Mouse (Mus musculus): Measurements from ENCODE around the gene Cox5a. TPM values are rescaled to one million over a fixed set of nuclear protein-coding genes. Genes with fewer than 3 reads are reported as not detected.

Cox5a gene
- polyA plus RNA-seq, 1 experiment = 135 TPM

- peaks cover 8% of the 10 kb centered on the region for H3K4me1 ChIP-seq (ENCODE audit: control insufficient read depth, insufficient read depth, insufficient read length)
- WGBS = 13% methylated on average over 13 of the region's 13 CpGs
- H3K36me3 ChIP-seq (ENCODE audit: control insufficient read depth, insufficient read depth, low read length) = no peaks in the 10 kb centered on the region
- H3K4me3 ChIP-seq (ENCODE audit: extremely low read depth, insufficient read depth, insufficient read length) = no peak overlapping the region
- H3K27ac ChIP-seq (ENCODE audit: insufficient read depth, low read length) = no peak overlapping the region
- no peak for TF ChIP-seq POLR2A (IDR thresholded peaks at IDR 0.05; ENCODE audit: low read depth, low read length)
- no peak for TF ChIP-seq CTCF (IDR thresholded peaks at IDR 0.05; ENCODE audit: extremely low read depth, insufficient read depth, insufficient read length, insufficient replicate concordance)
- peaks cover 27% of the 10 kb centered on the region for H3K27me3 ChIP-seq (ENCODE audit: control insufficient read depth, insufficient read depth, low read length)
- DNase-seq (ENCODE audit: low read depth in 1 of 2, low spot score in 2 of 2) = no peak
Measured at GRCm38 (mm10) chr9:57501452-57501851, 19.6 kb upstream of the Cox5a start.

- Histone ChIP-seq H3K27me3 (ENCODE audit: control insufficient read depth, insufficient read depth, low read length) (peaks cover 27% of the 10 kb centered on the region), H3K27ac (ENCODE audit: insufficient read depth, low read length) (no peak overlapping the region), H3K4me3 (ENCODE audit: extremely low read depth, insufficient read depth, insufficient read length) (no peak overlapping the region), H3K4me1 (ENCODE audit: control insufficient read depth, insufficient read depth, insufficient read length) (peaks cover 8% of the 10 kb centered on the region), H3K36me3 (ENCODE audit: control insufficient read depth, insufficient read depth, low read length) (no peaks in the 10 kb centered on the region)
- no peak for DNase-seq (ENCODE audit: low read depth in 1 of 2, low spot score in 2 of 2)
- TF ChIP-seq POLR2A (IDR thresholded peaks at IDR 0.05; ENCODE audit: low read depth, low read length) (no peak), CTCF (IDR thresholded peaks at IDR 0.05; ENCODE audit: extremely low read depth, insufficient read depth, insufficient read length, insufficient replicate concordance) (no peak)
- 3% methylated on average over 20 of the region's 20 CpGs for WGBS
Measured at GRCm38 (mm10) chr9:57501861-57502260, 19.2 kb upstream of the Cox5a start.

DNA sequence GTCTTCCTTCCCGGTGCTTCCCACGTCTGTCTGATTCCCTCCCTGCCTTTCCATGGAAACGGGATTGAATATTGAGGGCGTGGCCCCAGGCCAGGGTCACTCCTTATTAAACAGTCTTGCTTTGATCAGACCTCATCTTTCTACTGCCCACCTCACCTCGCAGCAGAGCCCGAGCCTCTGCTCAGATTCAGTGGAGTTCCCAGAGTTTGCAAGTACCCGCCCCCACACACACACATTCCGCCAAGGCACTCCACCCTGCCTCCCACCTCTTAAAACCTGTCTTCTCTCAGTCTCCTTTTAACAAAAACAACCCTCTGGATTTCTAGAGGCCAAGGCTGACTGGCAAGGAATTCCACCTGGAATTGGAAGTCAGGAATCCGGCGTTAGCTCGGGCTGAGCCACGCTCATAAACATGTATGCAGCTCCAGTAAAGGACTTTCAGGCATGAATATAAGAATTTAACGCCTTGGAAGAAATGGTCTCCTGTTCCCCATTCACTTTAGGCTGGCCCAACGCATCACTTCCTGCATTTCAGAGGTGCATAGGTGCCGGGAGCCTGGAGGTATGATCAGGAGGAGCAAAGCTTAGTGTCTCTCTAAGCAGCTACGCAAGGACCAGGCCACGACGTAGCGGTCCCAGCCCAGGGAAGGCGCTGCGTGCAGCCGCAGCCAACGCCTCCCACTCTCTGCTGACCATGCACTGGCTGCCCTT, 18.0 kb upstream of the Cox5a start:
- Histone ChIP-seq H3K36me3 (ENCODE audit: control insufficient read depth, insufficient read depth, low read length) (no peaks in the 10 kb centered on the region), H3K4me1 (ENCODE audit: control insufficient read depth, insufficient read depth, insufficient read length) (peaks cover 8% of the 10 kb centered on the region), H3K4me3 (ENCODE audit: extremely low read depth, insufficient read depth, insufficient read length) (no peak overlapping the region), H3K27ac (ENCODE audit: insufficient read depth, low read length) (no peak overlapping the region), H3K27me3 (ENCODE audit: control insufficient read depth, insufficient read depth, low read length) (peaks cover 27% of the 10 kb centered on the region)
- 14% methylated on average over 23 of the region's 23 CpGs for WGBS
- TF ChIP-seq POLR2A (IDR thresholded peaks at IDR 0.05; ENCODE audit: low read depth, low read length) = no peak
- TF ChIP-seq CTCF (IDR thresholded peaks at IDR 0.05; ENCODE audit: extremely low read depth, insufficient read depth, insufficient read length, insufficient replicate concordance) = no peak
- no peak for DNase-seq (ENCODE audit: low read depth in 1 of 2, low spot score in 2 of 2)

DNA sequence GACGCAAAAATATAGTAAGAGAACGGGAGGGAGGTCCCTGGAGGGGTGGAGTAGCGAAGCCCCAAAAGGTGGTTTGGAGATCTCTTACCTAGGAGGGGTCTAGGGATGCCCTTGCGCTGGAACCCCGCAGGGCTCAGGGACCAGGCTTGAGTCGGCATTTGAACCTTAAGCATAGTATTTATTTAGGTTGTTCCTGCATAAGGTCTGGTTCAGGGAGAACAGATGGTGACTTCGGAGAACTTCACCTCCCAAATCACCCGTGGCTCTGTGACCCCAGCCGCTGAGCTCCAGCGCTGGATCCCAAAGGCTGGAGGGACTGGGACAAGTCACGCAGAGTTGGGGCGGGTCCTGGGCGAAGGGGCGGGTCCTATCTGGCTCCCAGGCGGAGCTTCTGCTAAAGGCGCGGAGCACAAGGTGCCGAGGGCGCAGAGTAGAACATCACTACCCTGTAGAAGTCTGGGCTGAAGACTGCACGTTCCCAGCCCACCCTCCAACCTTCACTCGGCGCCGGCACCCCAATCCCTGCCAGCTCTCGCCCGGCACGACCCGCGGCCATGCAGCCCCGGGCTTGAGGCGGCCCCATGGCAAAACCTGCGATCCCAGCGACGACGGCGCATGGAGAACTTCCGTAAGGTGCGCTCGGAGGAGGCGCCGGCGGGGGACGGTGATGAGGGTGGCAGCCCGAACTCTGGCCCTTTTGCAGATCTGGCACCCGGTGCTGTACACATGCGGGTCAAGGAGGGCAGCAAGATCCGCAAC, 17.3 kb upstream of the Cox5a start, which contains the start of gene Rpp25:
Rpp25 (plus strand) TSS at position 405 of the 759 bp plus-strand sequence.
- Histone ChIP-seq H3K4me3 (ENCODE audit: extremely low read depth, insufficient read depth, insufficient read length) (peak within 1 kb of the TSS; percentile 23; the same call in 1 of the 2 replicates), H3K27me3 (ENCODE audit: control insufficient read depth, insufficient read depth, low read length) (peaks cover 27% of the 10 kb centered on the region), H3K4me1 (ENCODE audit: control insufficient read depth, insufficient read depth, insufficient read length) (peaks cover 8% of the 10 kb centered on the region), H3K27ac (ENCODE audit: insufficient read depth, low read length) (no peak within 1 kb of the TSS), H3K36me3 (ENCODE audit: control insufficient read depth, insufficient read depth, low read length) (no peaks in the 10 kb centered on the region)
- TF ChIP-seq POLR2A (IDR thresholded peaks at IDR 0.05; ENCODE audit: low read depth, low read length) (no peak), CTCF (IDR thresholded peaks at IDR 0.05; ENCODE audit: extremely low read depth, insufficient read depth, insufficient read length, insufficient replicate concordance) (no peak)
- no peak for DNase-seq (ENCODE audit: low read depth in 1 of 2, low spot score in 2 of 2)
- WGBS = 3% methylated on average over 46 of the region's 46 CpGs

DNA sequence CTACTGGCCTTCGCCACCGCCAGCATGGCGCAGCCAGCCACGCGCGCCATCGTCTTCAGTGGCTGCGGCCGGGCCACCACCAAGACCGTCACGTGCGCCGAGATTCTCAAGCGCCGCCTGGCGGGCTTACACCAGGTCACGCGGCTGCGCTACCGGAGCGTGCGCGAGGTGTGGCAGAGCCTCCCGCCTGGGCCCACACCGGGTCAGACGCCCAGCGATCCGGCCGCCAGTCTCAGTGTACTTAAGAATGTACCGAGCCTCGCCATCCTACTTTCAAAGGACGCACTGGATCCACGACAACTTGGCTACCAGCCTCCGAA, 16.7 kb upstream of the Cox5a start:
- no peaks in the 10 kb centered on the region for H3K36me3 ChIP-seq (ENCODE audit: control insufficient read depth, insufficient read depth, low read length)
- peak; percentile 33 to 51 for DNase-seq (ENCODE audit: low read depth in 1 of 2, low spot score in 2 of 2)
- TF ChIP-seq CTCF (IDR thresholded peaks at IDR 0.05; ENCODE audit: extremely low read depth, insufficient read depth, insufficient read length, insufficient replicate concordance) (peak; percentile 26; the same call in 1 of the 2 replicates), POLR2A (IDR thresholded peaks at IDR 0.05; ENCODE audit: low read depth, low read length) (no peak)
- WGBS = 4% methylated on average over 34 of the region's 34 CpGs
- H3K4me3 ChIP-seq (ENCODE audit: extremely low read depth, insufficient read depth, insufficient read length) = peak overlapping the region; percentile 23; the same call in 1 of the 2 replicates
- peaks cover 8% of the 10 kb centered on the region for H3K4me1 ChIP-seq (ENCODE audit: control insufficient read depth, insufficient read depth, insufficient read length)
- peaks cover 27% of the 10 kb centered on the region for H3K27me3 ChIP-seq (ENCODE audit: control insufficient read depth, insufficient read depth, low read length)
- no peak overlapping the region for H3K27ac ChIP-seq (ENCODE audit: insufficient read depth, low read length)

DNA sequence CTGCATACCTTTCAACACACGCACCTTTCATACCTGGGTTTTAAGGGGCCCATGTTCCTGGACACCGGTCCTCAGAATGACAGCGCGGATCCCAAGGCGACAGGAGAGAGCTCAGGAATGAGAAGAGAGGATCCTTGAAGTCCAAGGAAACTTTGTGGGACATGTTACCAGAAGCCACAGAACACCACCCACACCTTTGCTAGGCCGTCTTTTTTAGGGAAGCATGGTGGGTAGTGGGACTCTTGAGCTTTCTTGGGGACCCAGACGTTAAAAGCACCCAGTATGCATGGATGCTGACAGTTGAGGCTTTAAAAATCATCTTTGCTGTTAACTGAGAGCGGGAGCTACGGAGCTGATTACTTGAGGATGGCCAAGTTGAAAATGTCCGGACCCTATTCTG, 16.2 kb upstream of the Cox5a start:
- 62% methylated on average over 10 of the region's 10 CpGs for WGBS

More for the DNA sequence above, 16.2 kb upstream of the Cox5a start:
- Histone ChIP-seq H3K4me3 (ENCODE audit: extremely low read depth, insufficient read depth, insufficient read length) (no peak overlapping the region), H3K27ac (ENCODE audit: insufficient read depth, low read length) (no peak overlapping the region), H3K27me3 (ENCODE audit: control insufficient read depth, insufficient read depth, low read length) (peaks cover 27% of the 10 kb centered on the region), H3K36me3 (ENCODE audit: control insufficient read depth, insufficient read depth, low read length) (no peaks in the 10 kb centered on the region), H3K4me1 (ENCODE audit: control insufficient read depth, insufficient read depth, insufficient read length) (peaks cover 8% of the 10 kb centered on the region)
- no peak for DNase-seq (ENCODE audit: low read depth in 1 of 2, low spot score in 2 of 2)
- TF ChIP-seq CTCF (IDR thresholded peaks at IDR 0.05; ENCODE audit: extremely low read depth, insufficient read depth, insufficient read length, insufficient replicate concordance) (no peak), POLR2A (IDR thresholded peaks at IDR 0.05; ENCODE audit: low read depth, low read length) (no peak)
